Mouse (Mus musculus): ENCODE data around the gene Fam20a. TPM values are rescaled to one million over a fixed set of nuclear protein-coding genes. Genes with fewer than 3 reads are reported as not detected.

The Fam20a gene
- polyA plus RNA-seq, 1 experiment from 2014 or later: 1.7 TPM

GRCm38 (mm10) chr11:109699784-109700183, 22.3 kb downstream of the Fam20a start:
- 0 out of 2 replicates have a peak, but pooled peaks cover 3% of the 10 kb centered on the region for H3K4me1 ChIP-seq (ENCODE audit: control insufficient read depth, insufficient read depth, low read length)
- no peak overlapping the region for H3K9ac ChIP-seq (ENCODE audit: low read length)
- WGBS: 74% methylated on average over 2 of the region's 2 CpGs
- no peak overlapping the region for H3K4me3 ChIP-seq (ENCODE audit: low read depth, low read length)
- H3K27me3 ChIP-seq (replicated peaks; ENCODE audit: control insufficient read depth, insufficient read depth, low read length): no peaks in the 10 kb centered on the region
- no peak for DNase-seq (ENCODE audit: low spot score)
- no peaks in the 10 kb centered on the region for H3K9me3 ChIP-seq (replicated peaks; ENCODE audit: control insufficient read depth, low read length)
- no peak overlapping the region for H3K27ac ChIP-seq (ENCODE audit: low read depth, low read length)
- H3K36me3 ChIP-seq (ENCODE audit: control insufficient read depth, insufficient read depth, low read length): no peaks in the 10 kb centered on the region
- no peak for ATAC-seq
- no peak overlapping the region for H3K4me2 ChIP-seq (ENCODE audit: low read length)

GRCm38 (mm10) chr11:109698740-109699139, 23.3 kb downstream of the Fam20a start:
- Histone ChIP-seq H3K27ac (ENCODE audit: low read depth, low read length) (no peak overlapping the region), H3K4me1 (ENCODE audit: control insufficient read depth, insufficient read depth, low read length) (0 out of 2 replicates have a peak, but pooled peaks cover 1% of the 10 kb centered on the region), H3K36me3 (ENCODE audit: control insufficient read depth, insufficient read depth, low read length) (no peaks in the 10 kb centered on the region), H3K9ac (ENCODE audit: low read length) (no peak overlapping the region), H3K4me2 (ENCODE audit: low read length) (no peak overlapping the region), H3K27me3 (replicated peaks; ENCODE audit: control insufficient read depth, insufficient read depth, low read length) (no peaks in the 10 kb centered on the region), H3K4me3 (ENCODE audit: low read depth, low read length) (no peak overlapping the region), H3K9me3 (replicated peaks; ENCODE audit: control insufficient read depth, low read length) (no peaks in the 10 kb centered on the region)
- 94% methylated on average over 10 of the region's 10 CpGs for WGBS
- no peak for ATAC-seq
- no peak for DNase-seq (ENCODE audit: low spot score)

GRCm38 (mm10) chr11:109697089-109697643, 24.9 kb downstream of the Fam20a start:
- ATAC-seq (no peak), DNase-seq (ENCODE audit: low spot score) (no peak)
- 89% methylated on average over 5 of the region's 5 CpGs for WGBS
- no peaks in the 10 kb centered on the region for H3K4me1 ChIP-seq (ENCODE audit: control insufficient read depth, insufficient read depth, low read length)
- no peak overlapping the region for H3K4me2 ChIP-seq (ENCODE audit: low read length)
- H3K27me3 ChIP-seq (replicated peaks; ENCODE audit: control insufficient read depth, insufficient read depth, low read length): no peaks in the 10 kb centered on the region
- H3K36me3 ChIP-seq (ENCODE audit: control insufficient read depth, insufficient read depth, low read length): no peaks in the 10 kb centered on the region
- no peak overlapping the region for H3K27ac ChIP-seq (ENCODE audit: low read depth, low read length)
- no peak overlapping the region for H3K4me3 ChIP-seq (ENCODE audit: low read depth, low read length)
- no peak overlapping the region for H3K9ac ChIP-seq (ENCODE audit: low read length)
- no peaks in the 10 kb centered on the region for H3K9me3 ChIP-seq (replicated peaks; ENCODE audit: control insufficient read depth, low read length)

GRCm38 (mm10) chr11:109696519-109696918, 25.6 kb downstream of the Fam20a start:
- Histone ChIP-seq H3K9ac (ENCODE audit: low read length) (no peak overlapping the region), H3K4me1 (ENCODE audit: control insufficient read depth, insufficient read depth, low read length) (no peaks in the 10 kb centered on the region), H3K36me3 (ENCODE audit: control insufficient read depth, insufficient read depth, low read length) (no peaks in the 10 kb centered on the region), H3K27ac (ENCODE audit: low read depth, low read length) (no peak overlapping the region), H3K9me3 (replicated peaks; ENCODE audit: control insufficient read depth, low read length) (no peaks in the 10 kb centered on the region), H3K27me3 (replicated peaks; ENCODE audit: control insufficient read depth, insufficient read depth, low read length) (no peaks in the 10 kb centered on the region), H3K4me3 (ENCODE audit: low read depth, low read length) (no peak overlapping the region), H3K4me2 (ENCODE audit: low read length) (no peak overlapping the region)
- WGBS: 92% methylated on average over 4 of the region's 4 CpGs
- ATAC-seq (no peak), DNase-seq (ENCODE audit: low spot score) (no peak)

GRCm38 (mm10) chr11:109692737-109693136, 29.3 kb downstream of the Fam20a start:
- no peak overlapping the region for H3K4me3 ChIP-seq (ENCODE audit: low read depth, low read length)
- no peak overlapping the region for H3K4me2 ChIP-seq (ENCODE audit: low read length)
- ATAC-seq (no peak), DNase-seq (ENCODE audit: low spot score) (no peak)
- no peaks in the 10 kb centered on the region for H3K9me3 ChIP-seq (replicated peaks; ENCODE audit: control insufficient read depth, low read length)
- no peaks in the 10 kb centered on the region for H3K4me1 ChIP-seq (ENCODE audit: control insufficient read depth, insufficient read depth, low read length)
- no peak overlapping the region for H3K27ac ChIP-seq (ENCODE audit: low read depth, low read length)
- no peak overlapping the region for H3K9ac ChIP-seq (ENCODE audit: low read length)
- no peaks in the 10 kb centered on the region for H3K27me3 ChIP-seq (replicated peaks; ENCODE audit: control insufficient read depth, insufficient read depth, low read length)
- no peaks in the 10 kb centered on the region for H3K36me3 ChIP-seq (ENCODE audit: control insufficient read depth, insufficient read depth, low read length)
- 34% methylated on average over 3 of the region's 3 CpGs for WGBS

GRCm38 (mm10) chr11:109689539-109689938, 32.5 kb downstream of the Fam20a start:
- Histone ChIP-seq H3K9ac (ENCODE audit: low read length) (no peak overlapping the region), H3K27me3 (replicated peaks; ENCODE audit: control insufficient read depth, insufficient read depth, low read length) (no peaks in the 10 kb centered on the region), H3K4me3 (ENCODE audit: low read depth, low read length) (no peak overlapping the region), H3K4me2 (ENCODE audit: low read length) (no peak overlapping the region), H3K4me1 (ENCODE audit: control insufficient read depth, insufficient read depth, low read length) (no peaks in the 10 kb centered on the region), H3K9me3 (replicated peaks; ENCODE audit: control insufficient read depth, low read length) (no peaks in the 10 kb centered on the region), H3K36me3 (ENCODE audit: control insufficient read depth, insufficient read depth, low read length) (no peaks in the 10 kb centered on the region), H3K27ac (ENCODE audit: low read depth, low read length) (no peak overlapping the region)
- ATAC-seq: no peak
- WGBS: 90% methylated on average over 4 of the region's 4 CpGs
- no peak for DNase-seq (ENCODE audit: low spot score)

GRCm38 (mm10) chr11:109682221-109682620, 39.9 kb downstream of the Fam20a start:
- ATAC-seq: no peak

GRCm38 (mm10) chr11:109681556-109681955, 40.5 kb downstream of the Fam20a start:
- Histone ChIP-seq H3K4me1 (ENCODE audit: control insufficient read depth, insufficient read depth, low read length) (no peaks in the 10 kb centered on the region), H3K27me3 (replicated peaks; ENCODE audit: control insufficient read depth, insufficient read depth, low read length) (no peaks in the 10 kb centered on the region), H3K9ac (ENCODE audit: low read length) (no peak overlapping the region), H3K27ac (ENCODE audit: low read depth, low read length) (no peak overlapping the region), H3K9me3 (replicated peaks; ENCODE audit: control insufficient read depth, low read length) (no peaks in the 10 kb centered on the region), H3K36me3 (ENCODE audit: control insufficient read depth, insufficient read depth, low read length) (no peaks in the 10 kb centered on the region), H3K4me3 (ENCODE audit: low read depth, low read length) (no peak overlapping the region), H3K4me2 (ENCODE audit: low read length) (no peak overlapping the region)
- ATAC-seq (no peak), DNase-seq (ENCODE audit: low spot score) (no peak)
- WGBS: 86% methylated on average over 3 of the region's 3 CpGs

More at GRCm38 (mm10) chr11:109682221-109682620, 39.9 kb downstream of the Fam20a start:
- 90% methylated on average over 6 of the region's 6 CpGs for WGBS
- H3K4me3 ChIP-seq (ENCODE audit: low read depth, low read length): no peak overlapping the region
- no peak for DNase-seq (ENCODE audit: low spot score)
- no peak overlapping the region for H3K9ac ChIP-seq (ENCODE audit: low read length)
- H3K4me2 ChIP-seq (ENCODE audit: low read length): no peak overlapping the region
- no peaks in the 10 kb centered on the region for H3K9me3 ChIP-seq (replicated peaks; ENCODE audit: control insufficient read depth, low read length)
- H3K36me3 ChIP-seq (ENCODE audit: control insufficient read depth, insufficient read depth, low read length): no peaks in the 10 kb centered on the region
- H3K27me3 ChIP-seq (replicated peaks; ENCODE audit: control insufficient read depth, insufficient read depth, low read length): no peaks in the 10 kb centered on the region
- no peaks in the 10 kb centered on the region for H3K4me1 ChIP-seq (ENCODE audit: control insufficient read depth, insufficient read depth, low read length)
- no peak overlapping the region for H3K27ac ChIP-seq (ENCODE audit: low read depth, low read length)

GRCm38 (mm10) chr11:109680934-109681333, 41.1 kb downstream of the Fam20a start:
- no peak for DNase-seq (ENCODE audit: low spot score)
- H3K27ac ChIP-seq (ENCODE audit: low read depth, low read length): no peak overlapping the region
- no peak overlapping the region for H3K4me2 ChIP-seq (ENCODE audit: low read length)
- H3K4me3 ChIP-seq (ENCODE audit: low read depth, low read length): no peak overlapping the region
- H3K9ac ChIP-seq (ENCODE audit: low read length): no peak overlapping the region
- 79% methylated on average over 9 of the region's 9 CpGs for WGBS
- ATAC-seq: no peak
- H3K9me3 ChIP-seq (replicated peaks; ENCODE audit: control insufficient read depth, low read length): no peaks in the 10 kb centered on the region
- no peaks in the 10 kb centered on the region for H3K4me1 ChIP-seq (ENCODE audit: control insufficient read depth, insufficient read depth, low read length)
- H3K27me3 ChIP-seq (replicated peaks; ENCODE audit: control insufficient read depth, insufficient read depth, low read length): no peaks in the 10 kb centered on the region
- H3K36me3 ChIP-seq (ENCODE audit: control insufficient read depth, insufficient read depth, low read length): no peaks in the 10 kb centered on the region
